In genomic region chr9:117380876-117381275, GRCm38 (mm10) we compare ENCODE assay signal across 23 mouse cellular contexts.
DNase-seq lines count a peak whose midpoint lies in the region; ATAC-seq and TF ChIP-seq lines count a peak whose summit lies in the region.
"Had no signal": no experiment of that assay in that cellular context is flagged by ENCODE, and none has a peak within 500 bp of the region (broad histone marks: within the 10 kb centered on the region; RNA-seq: fewer than 3 reads in every experiment).

No protein-coding gene starts in this region.

- peaks cover 16% of the 10 kb centered on the region for H3K27me3 ChIP-seq in forebrain, embryonic 10.5 days (ENCODE audit: poor library complexity, severe bottlenecking)
- H3K27me3 ChIP-seq in forebrain, embryonic 11.5 days (ENCODE audit: control insufficient read depth, insufficient read depth, low read length) = no peaks in the 10 kb centered on the region
- H3K27me3 ChIP-seq in embryonic facial prominence, embryonic 13.5 days = no peaks in the 10 kb centered on the region
- H3K27me3 ChIP-seq: hindbrain, embryonic 13.5 days; megakaryocyte, embryonic 14.5 days; Patski had no signal

- H3K4me2 ChIP-seq in forebrain, embryonic 11.5 days (ENCODE audit: low read depth, low read length, severe bottlenecking) = no peak overlapping the region
- peak overlapping the region; percentile 25; the same call in 1 of the 2 replicates for H3K4me2 ChIP-seq in embryonic facial prominence, embryonic 13.5 days
- H3K4me2 ChIP-seq: forebrain, embryonic 15.5 days; hindbrain, embryonic 13.5 days had no signal

- no peak overlapping the region for H3K4me3 ChIP-seq in forebrain, embryonic 10.5 days
- no peak overlapping the region for H3K4me3 ChIP-seq in forebrain, embryonic 11.5 days (ENCODE audit: low read depth, low read length)
- no peak overlapping the region for H3K4me3 ChIP-seq in embryonic facial prominence, embryonic 13.5 days
- H3K4me3 ChIP-seq in left cerebral cortex, adult 2 months = no peak overlapping the region
- H3K4me3 ChIP-seq: erythroblast, embryonic 14.5 days; forebrain, embryonic 15.5 days; heart, embryonic 10.5 days; hindbrain, embryonic 13.5 days; megakaryocyte, embryonic 14.5 days had no signal

- peaks cover 29% of the 10 kb centered on the region for H3K4me1 ChIP-seq in forebrain, embryonic 10.5 days
- H3K4me1 ChIP-seq in forebrain, embryonic 11.5 days (replicated peaks; ENCODE audit: control insufficient read depth, insufficient read depth, low read length) = peaks cover 5% of the 10 kb centered on the region; the same call in 1 of the 2 replicates
- peaks cover 43% of the 10 kb centered on the region for H3K4me1 ChIP-seq in embryonic facial prominence, embryonic 13.5 days
- H3K4me1 ChIP-seq: megakaryocyte, embryonic 14.5 days had no signal

- H3K9ac ChIP-seq in forebrain, embryonic 11.5 days (ENCODE audit: low read length) = no peak overlapping the region
- H3K9ac ChIP-seq in embryonic facial prominence, embryonic 13.5 days = no peak overlapping the region
- H3K9ac ChIP-seq: forebrain, embryonic 15.5 days; hindbrain, embryonic 13.5 days; liver, postnatal 0 days had no signal

- no peaks in the 10 kb centered on the region for H3K36me3 ChIP-seq in forebrain, embryonic 10.5 days (replicated peaks)
- H3K36me3 ChIP-seq in forebrain, embryonic 11.5 days (ENCODE audit: control insufficient read depth, insufficient read depth, low read length) = no peaks in the 10 kb centered on the region
- H3K36me3 ChIP-seq in embryonic facial prominence, embryonic 13.5 days = no peaks in the 10 kb centered on the region
- H3K36me3 ChIP-seq: forebrain, embryonic 15.5 days; heart, embryonic 10.5 days; hindbrain, embryonic 13.5 days had no signal

- ATAC-seq in forebrain, embryonic 11.5 days (replicated peaks; ENCODE audit: low FRiP score) = no peak
- no peak for ATAC-seq in embryonic facial prominence, embryonic 13.5 days (ENCODE audit: insufficient number of reproducible peaks, insufficient read depth, low FRiP score, low TSS enrichment, low read depth)
- ATAC-seq: CD4-positive, CD25-positive, alpha-beta regulatory T cell, adult 4 months; inflammation-experienced regulatory T-cells, adult 6 months; liver, postnatal 0 days had no signal

- intact Hi-C loops in left cerebral cortex, adult 2 months (cut with DNase I) = no loop called here

- no peak for DNase-seq in forebrain, embryonic 10.5 days (ENCODE audit: extremely low spot score, low spot score)
- DNase-seq in forebrain, embryonic 11.5 days (ENCODE audit: low spot score) = no peak
- peak; percentile 86 for DNase-seq in kidney, adult 9 months
- peak; percentile 59 to 90 for DNase-seq in kidney, postnatal 25 days
- no peak for DNase-seq in left cerebral cortex, adult 2 months (ENCODE audit: extremely low spot score in 1 of 2, low spot score in 2 of 2)
- DNase-seq in ovary, adult 18-20 months (ENCODE audit: low spot score) = no peak
- DNase-seq in thymus, postnatal 10 days (ENCODE audit: low spot score in 2 of 2) = no peak
- DNase-seq: adrenal gland, postnatal 14 days; cerebellum, adult 18-20 months; cerebellum, postnatal 25 days; gastrocnemius, postnatal 36 days; liver, postnatal 0 days; lung, postnatal 14 days; thymus, postnatal 4 days had no signal

- WGBS in forebrain, embryonic 10.5 days = 83% methylated on average over 5 of the region's 5 CpGs
- WGBS in forebrain, embryonic 11.5 days = 79% methylated on average over 5 of the region's 5 CpGs
- WGBS in embryonic facial prominence, embryonic 13.5 days = 55% methylated on average over 5 of the region's 5 CpGs

- H3K9me3 ChIP-seq in forebrain, embryonic 10.5 days = no peaks in the 10 kb centered on the region
- H3K9me3 ChIP-seq in forebrain, embryonic 11.5 days (ENCODE audit: control insufficient read depth, low read length) = no peaks in the 10 kb centered on the region
- no peaks in the 10 kb centered on the region for H3K9me3 ChIP-seq in embryonic facial prominence, embryonic 13.5 days
- H3K9me3 ChIP-seq: forebrain, embryonic 15.5 days; heart, embryonic 10.5 days; hindbrain, embryonic 13.5 days had no signal

- H3K27ac ChIP-seq in forebrain, embryonic 10.5 days = peak overlapping the region; percentile 12; the same call in 1 of the 2 replicates
- H3K27ac ChIP-seq in forebrain, embryonic 11.5 days (ENCODE audit: low read depth, low read length) = no peak overlapping the region
- H3K27ac ChIP-seq in embryonic facial prominence, embryonic 13.5 days = peak overlapping the region; percentile 67
- H3K27ac ChIP-seq in left cerebral cortex, adult 2 months = no peak overlapping the region
- H3K27ac ChIP-seq: forebrain, embryonic 15.5 days; heart, embryonic 10.5 days; hindbrain, embryonic 13.5 days had no signal

- no peak for TF ChIP-seq CTCF in left cerebral cortex, adult 2 months (IDR thresholded peaks at IDR 0.05)

Comparison
In these comparisons a context has a peak if more than half of its experiments do, and no peak if none do; other contexts are left out.
1. H3K27ac ChIP-seq: peak in forebrain, embryonic 10.5 days (single experiment) and embryonic facial prominence, embryonic 13.5 days (single experiment); none in forebrain, embryonic 11.5 days (single experiment) and left cerebral cortex, adult 2 months (single experiment).
2. DNase-seq: peak in kidney, adult 9 months (single experiment) and kidney, postnatal 25 days (2 of 2); none in forebrain, embryonic 10.5 days (single experiment), forebrain, embryonic 11.5 days (single experiment), left cerebral cortex, adult 2 months (0 of 2), ovary, adult 18-20 months (single experiment) and thymus, postnatal 10 days (0 of 2).